Mouse (Mus musculus) 3T3-L1 (cell line): ENCODE data around the gene Kcnma1.

Experiments
- DNase-seq: peaks from one replicate; pipeline ENCODE4 v3.0.0-alpha.2; 2015; ENCODE audit warnings: low read depth, low spot score

Gene Kcnma1

DNA sequence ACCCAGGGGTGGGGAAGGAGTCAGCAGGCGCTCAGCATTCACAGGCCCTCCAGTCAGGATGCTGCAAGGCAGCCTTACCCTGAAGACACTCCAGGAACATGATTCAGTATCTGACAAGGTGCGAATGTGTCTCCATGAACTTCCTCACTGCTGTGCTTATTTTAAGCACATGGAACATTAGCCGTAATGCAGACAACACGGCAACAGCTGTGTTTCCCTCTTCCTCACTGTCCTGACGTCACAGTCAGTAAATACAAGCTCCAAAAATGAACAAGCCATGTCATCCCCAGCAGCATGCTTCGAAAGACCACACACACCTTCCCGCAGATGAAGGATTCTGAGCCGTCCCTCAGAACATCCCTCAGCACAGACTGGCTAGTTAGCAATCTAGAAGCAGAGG is 47.8 kb downstream of the Kcnma1 start:
- no peak for DNase-seq

DNA sequence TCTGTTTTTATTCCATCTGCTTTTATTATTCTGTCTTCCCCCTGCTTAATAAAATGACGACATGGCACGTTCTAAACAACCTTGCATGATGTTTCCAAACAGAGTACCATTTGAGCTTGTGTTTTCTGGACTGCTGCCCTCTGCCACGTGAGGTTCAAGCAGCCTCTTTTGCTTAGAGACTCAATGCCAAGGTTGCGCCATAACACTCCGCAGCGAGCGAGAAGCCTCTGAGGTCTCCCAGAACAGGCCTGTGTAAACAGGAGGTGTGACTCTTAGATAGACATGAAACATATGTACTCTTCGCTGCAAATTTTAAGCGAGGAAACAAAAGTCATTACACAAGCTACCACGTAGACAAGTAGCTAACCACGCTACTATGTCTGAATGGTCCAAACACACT is 55.2 kb downstream of the Kcnma1 start:
- no peak for DNase-seq

DNA sequence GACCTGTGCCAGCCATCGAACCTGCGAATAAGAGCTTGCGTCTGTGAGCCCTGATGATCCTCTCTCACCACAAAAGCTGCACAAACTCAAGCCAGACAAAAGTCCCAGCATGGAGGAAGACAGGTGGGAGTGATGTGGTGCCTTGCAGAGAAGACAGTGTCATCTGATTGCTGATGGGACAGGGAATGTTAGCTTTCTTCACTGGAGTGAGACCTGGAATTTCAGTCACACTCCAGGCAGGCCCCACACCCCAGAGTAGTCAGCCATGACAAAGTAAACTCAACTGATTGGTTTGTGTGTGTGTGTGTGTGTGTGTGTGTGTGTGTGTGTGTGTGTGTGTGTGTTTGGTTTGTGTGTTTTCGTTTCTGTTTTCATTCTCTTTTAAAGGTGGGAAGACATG is 57.0 kb downstream of the Kcnma1 start:
- no peak for DNase-seq

DNA sequence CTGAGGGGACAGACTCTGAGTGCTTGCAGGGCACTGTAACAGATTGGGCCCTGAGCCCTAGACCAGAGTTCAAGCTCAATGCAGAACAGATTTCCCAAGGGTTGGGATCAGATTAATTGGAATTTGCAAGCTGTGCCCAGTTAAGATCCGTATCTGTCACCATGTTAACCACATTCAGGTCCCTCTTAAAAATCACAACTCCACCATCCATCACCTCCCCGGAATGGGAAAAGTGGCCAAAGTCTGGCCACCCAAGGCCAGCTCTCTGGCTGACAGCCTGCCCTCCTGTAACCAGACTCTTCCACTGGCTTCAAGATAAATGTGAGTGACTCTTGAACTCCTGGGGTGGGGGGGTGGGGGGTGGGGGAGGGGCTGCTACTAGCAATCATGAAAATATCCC is 70.4 kb downstream of the Kcnma1 start:
- no peak for DNase-seq

- no peak for DNase-seq
Observed at GRCm38 (mm10) chr14:23943152-23943551, 71.1 kb downstream of the Kcnma1 start.

DNA sequence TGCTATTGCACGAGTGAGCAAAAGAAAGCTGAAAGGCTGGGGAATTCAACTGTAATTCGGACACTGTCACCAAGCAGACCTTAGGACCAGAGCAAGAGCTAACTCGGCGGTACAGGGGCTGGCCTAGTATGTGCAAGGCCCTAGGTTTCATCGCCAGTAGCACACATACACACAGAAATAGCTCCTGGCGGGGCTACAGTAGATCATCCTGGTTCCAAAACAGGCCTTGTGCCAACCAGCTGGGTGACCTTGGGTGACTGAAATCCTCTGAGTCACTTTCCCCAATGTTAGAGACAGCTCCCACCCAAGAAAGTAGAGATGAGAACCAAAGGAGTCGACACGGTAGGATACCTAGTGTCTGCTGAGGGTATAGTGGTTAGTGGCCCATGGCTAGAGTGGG is 72.2 kb downstream of the Kcnma1 start:
- DNase-seq: no peak

- DNase-seq: no peak
Observed at GRCm38 (mm10) chr14:23935016-23935415, 79.3 kb downstream of the Kcnma1 start.

DNA sequence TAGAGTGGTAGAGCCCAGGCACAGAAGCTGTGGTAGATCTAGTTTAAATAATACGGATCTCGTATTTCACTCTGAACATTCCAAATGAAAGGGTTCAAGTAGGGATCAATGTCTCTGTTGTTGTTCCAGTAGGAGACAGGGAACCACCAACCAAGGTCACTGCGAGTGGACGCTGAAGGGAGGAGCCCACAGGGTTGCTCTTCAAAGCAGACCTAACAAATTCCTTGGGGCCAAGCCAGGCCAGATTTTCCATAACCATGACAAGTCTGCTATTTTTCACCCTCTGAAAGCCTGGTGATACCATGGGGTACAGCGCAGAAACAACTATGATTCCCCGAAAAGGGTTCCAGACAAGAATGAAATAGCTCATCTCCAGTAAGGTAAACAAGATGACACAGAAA is 82.6 kb downstream of the Kcnma1 start:
- no peak for DNase-seq

- DNase-seq: no peak
Observed at GRCm38 (mm10) chr14:23929168-23929567, 85.1 kb downstream of the Kcnma1 start.

DNA sequence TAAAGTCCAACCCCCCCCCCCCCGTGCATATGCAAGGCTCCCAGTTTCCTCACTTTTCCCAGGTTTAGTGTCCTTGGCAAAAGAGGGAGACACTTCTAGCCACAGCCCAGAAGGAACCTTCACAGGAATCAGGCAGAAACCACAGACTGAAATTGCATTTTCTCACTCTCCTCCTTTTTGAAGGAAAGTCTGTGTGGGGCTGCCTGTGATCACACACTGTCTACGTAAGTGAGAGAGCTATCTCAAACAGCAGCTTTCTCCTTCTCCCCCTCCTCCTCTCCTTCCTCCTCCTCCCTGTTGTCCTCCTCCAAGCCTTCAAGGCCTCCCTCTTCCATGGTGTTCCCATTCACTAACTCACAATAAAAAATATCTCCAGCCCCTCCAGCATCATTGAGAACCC is 90.9 kb downstream of the Kcnma1 start:
- DNase-seq: no peak

GRCm38 (mm10) chr14:23922755-23923154 is 91.5 kb downstream of the Kcnma1 start:
- DNase-seq: no peak

DNA sequence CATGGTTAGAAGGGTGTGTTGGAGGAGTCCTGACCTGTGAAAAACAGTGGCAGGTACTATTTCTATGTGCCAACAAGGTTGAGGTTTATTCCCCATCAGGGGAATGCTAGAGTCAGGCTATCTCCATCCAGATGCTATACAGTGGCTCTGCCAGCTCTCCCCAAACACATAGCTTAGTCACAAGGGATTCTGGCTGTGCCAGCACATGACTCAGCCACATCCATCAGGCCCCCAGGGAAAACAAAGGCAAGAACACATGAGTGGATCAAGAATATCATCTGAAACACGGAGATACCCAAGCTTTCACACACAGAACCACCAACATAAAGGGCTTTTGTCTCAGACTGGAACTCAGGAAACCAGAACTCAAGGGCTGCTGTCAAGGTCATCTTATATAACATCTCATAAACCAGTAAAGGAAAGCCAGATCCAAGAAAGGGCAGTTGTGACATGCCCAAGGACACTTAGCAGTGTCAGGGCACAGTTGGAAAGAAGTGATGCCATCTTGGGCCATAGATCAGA is 103.1 kb downstream of the Kcnma1 start:
- peak; percentile 58 for DNase-seq

DNA sequence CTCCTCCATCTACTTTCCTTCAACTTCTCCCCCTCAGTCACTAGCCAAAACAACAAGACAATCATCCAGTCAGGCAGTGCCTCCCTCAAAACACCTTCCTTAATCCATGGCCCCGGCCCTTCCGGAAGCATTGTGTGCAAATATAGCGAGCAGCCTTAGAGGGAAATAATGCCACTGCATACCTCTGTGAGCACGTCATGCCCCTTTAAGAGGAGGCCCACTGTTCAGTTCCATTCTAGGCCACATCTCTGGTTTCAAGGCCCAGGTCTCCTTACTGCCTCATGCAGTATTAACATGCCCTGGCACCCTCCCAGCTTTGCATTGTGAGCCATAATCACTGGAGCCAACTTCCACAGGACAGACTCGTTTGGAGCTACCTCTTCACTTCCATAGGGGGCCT is 105.7 kb downstream of the Kcnma1 start:
- DNase-seq: no peak

DNA sequence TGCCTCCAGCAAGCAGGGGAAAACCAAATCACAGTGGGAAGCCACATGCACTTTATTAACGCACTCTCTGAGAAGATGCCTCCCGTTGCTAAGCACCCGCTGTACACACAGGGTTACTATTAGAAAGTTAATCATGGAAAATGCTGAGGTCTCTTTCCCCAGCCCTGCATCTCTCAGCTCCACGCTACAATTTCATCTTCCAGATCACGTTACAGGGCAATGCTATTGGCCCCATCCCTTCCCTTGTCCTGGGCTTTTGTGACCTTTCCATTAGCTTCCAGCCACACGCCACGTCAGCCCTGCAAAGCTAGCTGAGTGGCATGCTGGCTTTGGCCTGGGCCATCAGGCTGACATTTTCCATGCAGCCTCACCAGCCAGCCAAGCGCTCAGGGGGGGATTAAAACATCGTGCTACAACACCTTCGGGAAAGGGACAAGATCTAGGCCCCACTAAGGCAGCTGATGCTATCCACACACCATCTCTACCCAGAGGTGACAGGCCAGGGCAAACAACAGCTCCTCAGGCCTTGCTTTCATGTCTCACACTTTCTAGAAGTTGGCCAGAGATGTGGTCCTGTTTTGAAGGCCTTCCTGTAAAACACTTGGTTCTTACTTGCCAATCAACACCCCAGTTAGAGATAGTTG is 111.5 kb downstream of the Kcnma1 start:
- DNase-seq: no peak

DNA sequence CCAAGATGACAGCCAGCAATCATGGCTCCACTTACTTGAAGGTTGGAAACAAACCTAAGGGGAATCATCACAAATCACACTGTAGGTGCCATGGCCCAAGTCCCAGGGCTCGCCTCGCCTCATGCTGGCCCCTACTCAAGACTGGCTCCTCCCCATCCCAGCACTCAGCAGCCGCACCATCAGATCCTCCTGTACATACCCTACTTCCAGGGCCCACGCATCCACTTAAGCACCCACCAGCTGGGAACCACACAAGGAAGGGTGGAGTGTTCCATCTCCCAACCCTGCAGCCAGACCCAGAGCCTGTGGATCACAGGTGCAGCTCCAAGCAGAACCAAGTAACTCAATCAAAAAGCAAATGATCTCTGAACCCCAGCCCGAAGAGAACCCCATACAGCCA is 114.8 kb downstream of the Kcnma1 start:
- no peak for DNase-seq

- no peak for DNase-seq
Observed at GRCm38 (mm10) chr14:23897815-23898214, 116.5 kb downstream of the Kcnma1 start.

DNA sequence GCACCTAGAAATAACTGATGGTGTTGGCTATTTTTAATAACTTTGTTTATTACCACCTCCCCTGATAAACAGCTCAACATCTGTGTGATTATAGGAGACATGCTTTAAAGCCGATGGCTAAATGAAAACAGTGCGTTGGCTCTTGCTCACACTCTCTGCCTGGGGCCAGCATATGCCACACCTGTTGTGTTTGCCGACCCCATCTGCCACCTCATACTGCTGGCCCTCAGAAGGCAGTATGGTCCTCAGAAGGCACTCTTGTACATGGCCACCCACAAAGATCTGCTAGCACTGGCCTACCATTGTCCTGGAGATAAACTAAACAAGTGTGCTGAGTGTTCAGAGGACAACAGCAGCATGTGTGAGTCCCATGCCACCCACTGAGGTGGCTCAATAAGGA is 118.3 kb downstream of the Kcnma1 start:
- no peak for DNase-seq

DNA sequence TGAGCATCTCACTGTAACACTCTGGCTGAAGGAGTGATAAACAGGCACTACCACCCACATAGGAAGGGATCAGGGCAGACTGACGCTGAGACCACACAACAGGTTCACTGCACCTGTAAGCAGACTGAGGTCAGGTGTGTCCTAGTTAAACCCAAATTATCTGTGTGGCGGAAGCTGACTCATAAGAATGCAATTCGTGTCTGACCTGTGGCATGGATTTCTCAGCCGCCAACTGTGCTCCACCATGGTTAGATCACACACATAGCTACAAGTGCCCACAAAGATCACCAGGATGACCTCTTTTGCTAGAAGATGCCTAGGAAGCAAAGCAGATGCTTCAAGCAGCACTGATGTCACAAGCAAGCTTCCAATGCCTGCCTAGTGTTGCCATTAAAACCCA is 128.2 kb downstream of the Kcnma1 start:
- peak; percentile 28 for DNase-seq

DNA sequence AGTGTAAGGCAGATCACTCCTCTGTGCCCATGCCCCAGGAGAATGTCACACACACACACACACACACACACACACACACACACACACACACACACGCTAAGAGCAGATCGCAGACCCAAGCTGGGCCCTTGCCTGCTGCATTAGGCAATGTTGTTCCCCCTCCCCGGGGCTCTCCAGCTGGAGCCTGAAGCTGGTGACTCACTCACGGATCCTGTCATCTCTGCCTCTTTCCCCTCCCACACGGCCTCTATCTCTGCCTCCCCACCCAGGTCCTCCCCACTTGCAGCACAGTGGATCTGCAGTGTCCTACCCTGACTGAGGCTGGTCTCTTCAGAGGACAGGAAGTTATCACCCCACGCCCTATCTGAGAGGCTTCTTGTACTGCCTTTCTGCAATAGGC is 128.8 kb downstream of the Kcnma1 start:
- DNase-seq: peak; percentile 32

DNA sequence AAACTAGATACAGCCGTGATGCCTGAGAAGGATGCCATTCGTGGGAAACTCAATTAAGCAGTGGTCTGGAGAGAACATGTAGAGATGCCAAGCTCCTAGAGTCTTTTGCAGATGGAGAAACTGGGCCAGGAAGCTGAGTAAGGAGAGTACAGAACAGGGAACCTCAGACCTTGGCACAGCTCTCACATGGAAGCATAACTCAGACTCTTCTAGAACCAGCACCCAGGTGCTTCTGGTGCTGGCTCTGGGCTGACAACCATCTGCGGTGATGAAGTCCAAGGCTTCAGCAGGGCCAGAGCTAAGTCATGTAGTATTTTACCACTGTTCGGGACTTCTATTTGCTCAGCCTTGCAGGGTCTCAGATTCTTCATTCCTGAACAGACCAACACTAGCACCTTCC is 129.2 kb downstream of the Kcnma1 start:
- peak; percentile 1 for DNase-seq

GRCm38 (mm10) chr14:23882001-23882400 is 132.3 kb downstream of the Kcnma1 start:
- no peak for DNase-seq

GRCm38 (mm10) chr14:23879331-23879730 is 135.0 kb downstream of the Kcnma1 start:
- DNase-seq: no peak

- no peak for DNase-seq
Observed at GRCm38 (mm10) chr14:23877561-23877960, 136.7 kb downstream of the Kcnma1 start.

- DNase-seq: no peak
Observed at GRCm38 (mm10) chr14:23874545-23874944, 139.7 kb downstream of the Kcnma1 start.
